Mouse (Mus musculus) CH12.LX (cell line): ENCODE measurements around the gene Grap2.

Source experiments
- CHD1 ChIP-seq: IDR thresholded peaks from 2 replicates; pipeline ENCODE4 v1.6.1; 2012; ENCODE audit warnings: low read depth, low read length, improper control_type of control experiment, inconsistent platforms
- CTCF ChIP-seq, 2 experiments: IDR thresholded peaks in 1 of 2; conservative IDR thresholded peaks in 1 of 2; 2 replicates each; pipeline ENCODE4 v1.5.1; 2011 to 2012; ENCODE audit warnings: low read depth in 2 of 2, low read length in 2 of 2, improper control_type of control experiment in 1 of 2, inconsistent platforms in 1 of 2, mild to moderate bottlenecking in 1 of 2, moderate library complexity in 1 of 2
- ETS1 ChIP-seq: conservative IDR thresholded peaks from 2 replicates; pipeline ENCODE4 v1.6.1; 2012; ENCODE audit warnings: low read depth, mild to moderate bottlenecking, inconsistent platforms, low read length, improper control_type of control experiment, moderate library complexity
- JUN ChIP-seq: IDR thresholded peaks from 2 replicates; pipeline ENCODE4 v1.6.1; 2011; ENCODE audit warnings: low read depth, mild to moderate bottlenecking, low read length, improper control_type of control experiment, moderate library complexity; ENCODE audit not compliant: insufficient read depth
- POLR2A ChIP-seq: IDR thresholded peaks from 2 replicates; pipeline ENCODE4 v1.6.1; 2011; ENCODE audit warnings: low read depth, mild to moderate bottlenecking, improper control_type of control experiment, low read length
- RAD21 ChIP-seq: IDR thresholded peaks from 2 replicates; pipeline ENCODE4 v1.6.1; 2011; ENCODE audit warnings: low read depth, mild to moderate bottlenecking, low read length, improper control_type of control experiment, moderate library complexity
- RCOR1 ChIP-seq: conservative IDR thresholded peaks from 2 replicates; pipeline ENCODE4 v1.6.1; 2012; ENCODE audit warnings: low read depth, mild to moderate bottlenecking, inconsistent platforms, low read length, improper control_type of control experiment

DNA sequence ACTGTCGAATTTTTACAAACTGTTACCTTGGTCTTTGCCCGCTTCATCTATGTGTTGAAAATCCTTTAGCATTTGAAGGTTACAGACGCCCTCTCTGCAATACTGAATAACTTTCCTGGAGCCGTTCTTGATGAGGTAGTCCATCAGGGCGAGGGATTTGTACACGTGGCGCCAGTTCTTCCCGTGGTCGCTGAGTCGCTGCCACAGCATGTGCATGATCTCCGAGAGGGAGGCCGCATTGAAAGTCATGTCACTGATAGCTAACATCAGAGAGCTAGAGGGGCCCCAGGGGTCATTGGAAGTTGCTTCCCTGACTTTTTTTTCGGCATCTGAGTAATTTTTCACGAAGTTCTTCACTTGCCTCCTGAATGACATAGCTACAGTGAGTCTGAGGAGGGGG lies 12.4 kb upstream of the Grap2 start:
- TF ChIP-seq JUN (no peak), CTCF (conservative IDR thresholded peaks at IDR 0.05 in 1 of 2, IDR thresholded peaks at IDR 0.05 in 1 of 2; ENCODE audit: low read depth in 2 of 2, low read length in 2 of 2) (no peak), POLR2A (no peak), RCOR1 (no peak), CHD1 (no peak), ETS1 (no peak), RAD21 (no peak)
